Mouse (Mus musculus) skeletal muscle tissue, adult 2 months (tissue): ENCODE measurements around the gene Cfap161.
A peak's percentile ranks its signal among the peaks of the same experiment; 100 is the strongest.

Experiments used
- DNase-seq: peaks from one replicate; pipeline ENCODE4 v3.0.0-alpha.2; 2012; ENCODE audit warnings: low read depth, low spot score

The Cfap161 gene

GRCm38 (mm10) chr7:83794705-83795104 lies at the start of gene Cfap161:
TSS of gene Cfap161 (minus strand) at chr7:83794880.
- no peak for DNase-seq

- no peak for DNase-seq
These were observed 48.0 kb upstream of the Cfap161 start for GRCm38 (mm10) chr7:83842486-83843259.

GRCm38 (mm10) chr7:83840076-83840475 lies 45.4 kb upstream of the Cfap161 start:
- no peak for DNase-seq

GRCm38 (mm10) chr7:83838525-83839224 lies 44.0 kb upstream of the Cfap161 start:
- no peak for DNase-seq

- DNase-seq, result no peak
These were observed 34.7 kb upstream of the Cfap161 start for GRCm38 (mm10) chr7:83829355-83829754.

- no peak for DNase-seq
These were observed 32.9 kb upstream of the Cfap161 start for GRCm38 (mm10) chr7:83827402-83828076.

GRCm38 (mm10) chr7:83826808-83827207 lies 32.1 kb upstream of the Cfap161 start:
- no peak for DNase-seq

GRCm38 (mm10) chr7:83821951-83822350 lies 27.3 kb upstream of the Cfap161 start:
- no peak for DNase-seq

GRCm38 (mm10) chr7:83816886-83817285 lies 22.2 kb upstream of the Cfap161 start:
- DNase-seq, result no peak

- no peak for DNase-seq
These were observed 21.0 kb upstream of the Cfap161 start for GRCm38 (mm10) chr7:83815646-83816045.

- peak; percentile 68 for DNase-seq
These were observed 19.3 kb upstream of the Cfap161 start for GRCm38 (mm10) chr7:83813993-83814392.

GRCm38 (mm10) chr7:83813465-83813864 lies 18.8 kb upstream of the Cfap161 start:
- no peak for DNase-seq

GRCm38 (mm10) chr7:83813016-83813415 lies 18.3 kb upstream of the Cfap161 start:
- DNase-seq, result no peak

GRCm38 (mm10) chr7:83812581-83812980 lies 17.9 kb upstream of the Cfap161 start:
- DNase-seq, result no peak

- peak; percentile 13 for DNase-seq
These were observed 17.2 kb upstream of the Cfap161 start for GRCm38 (mm10) chr7:83811916-83812315.

GRCm38 (mm10) chr7:83811461-83811860 lies 16.8 kb upstream of the Cfap161 start:
- DNase-seq, result no peak

- no peak for DNase-seq
These were observed 15.7 kb upstream of the Cfap161 start for GRCm38 (mm10) chr7:83810141-83811100.

GRCm38 (mm10) chr7:83809715-83810114 lies 15.0 kb upstream of the Cfap161 start:
- peak; percentile 17 for DNase-seq

GRCm38 (mm10) chr7:83809060-83809459 lies 14.4 kb upstream of the Cfap161 start:
- DNase-seq, result peak; percentile 34

GRCm38 (mm10) chr7:83806934-83807333 lies 12.3 kb upstream of the Cfap161 start:
- no peak for DNase-seq

GRCm38 (mm10) chr7:83803777-83804176 lies 9.1 kb upstream of the Cfap161 start:
- no peak for DNase-seq
